Mouse (Mus musculus) right cerebral cortex, postnatal 36 days (tissue): Measurements from ENCODE around the gene Heatr1.

Experiments used
- DNase-seq, 2 experiments: peaks; one replicate each; pipeline ENCODE4 v3.0.0; 2022; ENCODE audit warnings: low spot score in 2 of 2, mixed read lengths in 1 of 2

Gene Heatr1

DNA sequence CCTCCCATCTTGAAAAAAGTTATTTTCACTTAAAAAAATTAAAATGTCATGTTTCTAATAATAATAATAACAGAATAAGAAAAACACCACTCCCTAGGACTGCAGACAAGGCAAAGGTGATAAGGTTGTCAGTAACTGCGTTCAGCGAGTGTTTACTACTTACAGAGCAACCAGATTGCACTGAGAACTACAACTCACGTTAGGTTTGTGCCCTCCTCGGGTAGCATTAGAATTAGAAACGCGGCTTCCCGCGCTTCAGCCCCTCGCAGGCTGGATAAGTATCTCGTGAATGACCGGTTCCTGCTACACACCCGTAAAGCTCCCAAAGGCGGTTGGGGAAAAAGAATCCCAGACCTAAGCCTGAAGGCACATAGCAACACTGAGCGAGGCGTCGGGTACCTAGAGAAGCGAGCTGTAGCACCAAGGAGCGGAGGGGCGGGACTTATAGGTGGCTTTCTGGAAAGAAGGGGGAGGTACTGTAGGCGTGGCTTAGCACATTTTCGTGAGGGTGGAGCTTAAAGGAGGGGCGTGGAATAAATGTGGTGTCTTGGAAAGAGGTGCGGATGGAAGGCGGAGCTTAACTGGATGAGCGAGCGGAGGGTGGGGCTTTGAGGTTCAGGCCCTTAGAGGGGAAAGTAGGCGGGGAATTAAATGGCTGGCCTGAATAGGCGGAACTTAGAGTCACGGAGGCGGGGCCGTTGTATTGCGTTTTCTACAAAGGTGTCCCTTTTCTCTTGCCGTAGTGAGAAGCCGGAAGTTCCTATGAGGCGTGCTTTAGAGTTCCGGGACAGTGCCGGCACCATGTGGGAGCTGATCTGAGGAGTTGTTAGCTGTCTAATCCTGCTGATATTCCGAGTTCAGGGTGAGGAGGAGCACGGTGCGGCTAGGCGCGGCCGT lies at the start of gene Heatr1:
TSS of gene Heatr1 (plus strand) at position 419 of the 897 bp plus-strand sequence.
- peak; percentile 90 to 94 for DNase-seq

DNA sequence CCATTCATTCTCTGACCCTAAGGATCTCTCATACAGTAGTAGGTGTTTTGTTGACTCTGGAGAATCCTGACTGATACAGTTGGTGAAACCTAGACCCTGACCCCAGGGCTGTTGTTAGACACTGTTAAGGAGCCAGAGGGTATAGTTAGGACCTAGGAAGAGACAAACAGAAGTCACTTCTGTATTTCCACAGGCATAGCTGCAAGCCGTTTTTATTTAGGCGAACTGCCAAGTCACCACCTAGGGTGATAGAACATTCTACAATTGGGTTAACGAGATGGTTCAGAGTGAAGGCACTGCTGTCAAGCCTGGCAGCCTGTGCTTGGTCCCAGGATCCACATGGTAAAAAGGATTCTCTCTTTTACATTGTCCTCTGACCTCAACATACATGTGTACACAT lies 48.0 kb upstream of the Heatr1 start:
- no peak for DNase-seq

DNA sequence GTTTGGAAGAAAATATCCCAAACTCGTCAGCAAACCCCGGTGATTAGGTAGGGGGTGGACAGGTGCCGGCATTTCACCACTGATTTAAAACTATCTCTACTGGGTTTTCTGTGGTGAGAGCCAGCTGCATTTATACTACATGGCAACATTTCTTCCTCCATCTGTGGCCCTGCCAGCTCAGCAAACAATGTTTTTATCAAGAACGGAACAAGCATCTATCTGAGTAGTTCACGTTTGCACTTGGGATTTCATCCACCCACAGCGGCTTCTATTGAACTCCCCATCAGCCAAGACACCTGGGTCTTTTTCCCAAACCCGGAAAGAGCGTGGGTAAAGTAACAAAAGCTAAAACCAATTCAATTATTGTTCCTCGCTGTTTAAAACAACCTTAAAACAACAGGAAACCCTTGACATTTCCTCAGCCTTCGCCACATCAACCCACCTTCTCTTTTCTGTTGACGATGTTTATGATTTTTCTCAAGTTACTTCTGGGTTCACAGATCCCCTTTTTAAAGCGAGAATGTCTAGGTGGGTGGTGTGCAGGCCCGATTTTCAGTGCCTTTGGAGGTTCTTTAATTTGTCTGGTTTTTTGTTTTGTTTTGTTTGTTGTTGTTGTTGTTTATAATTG lies 45.5 kb upstream of the Heatr1 start:
- DNase-seq: no peak

DNA sequence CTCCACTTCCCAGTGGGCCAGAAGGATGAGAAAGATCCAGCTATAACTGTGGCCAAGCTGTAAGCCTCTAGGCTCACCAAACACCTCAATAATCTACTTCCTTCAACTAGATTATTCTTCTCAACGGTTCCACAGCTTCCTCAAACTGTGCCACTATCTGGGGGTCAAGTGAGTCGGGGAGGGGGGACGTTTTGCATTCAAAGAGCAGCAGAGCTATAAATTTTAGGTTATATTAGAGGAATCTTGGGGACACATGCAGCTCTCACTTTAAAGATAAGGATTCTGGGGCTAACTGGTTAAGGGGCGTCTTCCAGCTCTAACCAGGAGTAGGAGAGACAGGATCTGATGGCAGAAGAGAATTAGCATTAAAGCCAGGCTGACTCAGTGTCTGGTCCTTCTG lies 38.6 kb upstream of the Heatr1 start:
- no peak for DNase-seq

DNA sequence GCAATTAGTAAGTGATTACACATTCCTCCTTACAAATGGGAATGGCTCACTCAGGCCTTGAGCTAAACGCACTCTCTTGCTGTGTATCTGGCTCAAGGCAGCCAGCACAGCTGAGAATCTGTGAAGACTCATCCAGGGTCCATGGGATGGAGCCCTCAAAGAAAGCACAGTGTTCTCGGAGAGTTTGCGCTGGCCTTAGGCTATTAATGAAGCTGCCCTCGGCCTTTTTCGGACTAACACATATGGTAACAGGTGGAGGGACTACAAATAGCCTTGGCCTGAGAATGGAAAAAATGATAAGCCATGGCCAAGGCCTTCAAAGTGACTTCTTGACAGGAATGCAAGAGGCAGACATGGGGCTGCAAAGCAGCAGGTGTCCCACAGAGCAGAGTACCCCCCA lies 37.3 kb upstream of the Heatr1 start:
- no peak for DNase-seq

DNA sequence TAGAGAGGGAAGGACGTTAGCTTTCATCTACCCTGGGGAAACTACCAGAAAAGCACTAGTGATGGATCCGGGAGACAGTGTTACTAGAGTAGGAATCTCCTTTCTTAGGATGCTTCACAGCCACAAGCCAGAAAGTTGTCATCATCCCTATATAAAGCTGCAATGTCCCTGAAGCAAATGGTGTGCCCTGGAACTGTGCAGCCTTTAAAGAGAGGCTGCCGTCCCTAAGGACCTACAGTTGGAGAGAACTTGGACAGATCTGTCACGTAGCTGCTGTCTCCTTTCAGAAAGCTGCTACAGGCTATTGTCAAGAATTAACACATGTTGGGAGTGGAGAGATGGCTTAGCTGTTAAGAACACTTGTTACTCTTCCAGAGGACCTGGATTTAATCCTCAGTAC lies 33.3 kb upstream of the Heatr1 start:
- no peak for DNase-seq

DNA sequence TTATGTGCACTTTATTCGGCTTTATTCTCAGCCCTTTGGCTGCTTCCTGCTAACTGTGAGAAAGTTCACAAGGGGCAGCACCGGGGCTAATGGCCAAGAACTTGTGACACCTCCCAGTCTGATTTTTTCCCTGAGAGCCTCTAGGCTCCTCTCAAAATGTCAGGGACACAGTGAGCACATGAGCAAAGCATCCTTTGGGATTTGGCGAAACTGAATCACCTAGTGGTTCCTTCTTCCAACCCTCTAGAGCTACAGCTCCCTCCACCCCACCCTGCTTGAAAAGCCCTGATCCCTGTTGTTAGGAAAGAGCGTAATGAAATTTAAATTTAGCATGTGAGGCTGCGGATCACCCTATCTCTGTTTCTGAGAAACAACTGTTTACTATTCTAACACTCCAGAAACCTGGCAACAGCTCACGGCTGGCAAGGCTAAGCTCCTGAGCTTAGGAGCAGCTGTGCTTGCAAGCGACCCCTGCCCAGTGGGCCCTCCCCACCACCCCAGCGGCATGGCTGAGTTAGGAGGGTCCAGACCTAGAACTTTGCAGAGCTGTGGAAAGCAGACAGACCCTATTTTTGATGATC lies 25.7 kb upstream of the Heatr1 start:
- DNase-seq: no peak

DNA sequence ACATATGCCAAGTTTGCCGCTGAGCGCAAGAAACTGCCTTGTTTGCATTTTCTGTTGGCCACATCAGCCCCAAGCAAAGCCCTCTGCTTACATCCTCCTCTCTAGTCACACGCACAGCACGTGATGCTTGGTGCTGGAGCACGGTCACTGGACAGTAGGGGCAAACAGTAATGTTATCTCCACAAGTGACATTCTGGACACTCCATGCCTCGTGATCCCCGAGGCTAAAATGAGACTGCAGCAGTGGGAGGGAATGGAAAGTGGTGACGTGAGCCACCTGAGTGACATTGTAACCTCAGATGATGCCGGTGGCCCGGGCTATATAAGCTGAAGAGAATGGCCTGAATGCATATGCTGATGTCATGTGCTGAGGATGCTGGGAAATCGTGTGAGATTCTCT lies 24.9 kb upstream of the Heatr1 start:
- DNase-seq: no peak

DNA sequence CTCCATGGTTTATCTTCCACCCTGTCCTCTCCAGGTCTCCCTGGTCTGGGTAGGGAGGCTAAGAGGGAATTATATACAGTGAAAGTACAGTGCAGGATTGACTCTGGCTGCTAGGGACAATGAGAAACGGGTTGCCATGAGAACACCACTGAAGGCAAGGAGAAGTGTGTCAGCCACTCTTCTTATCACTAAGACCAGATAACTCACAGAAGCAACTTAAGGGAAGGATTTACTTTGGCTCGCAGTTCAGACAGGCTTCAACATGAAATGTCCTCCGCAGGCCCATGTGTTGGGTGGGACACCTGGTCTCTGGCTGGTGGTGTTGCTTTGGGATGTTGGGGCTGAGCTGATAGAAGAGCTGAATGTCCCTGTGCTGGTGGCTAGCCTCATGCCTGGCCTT lies 22.1 kb upstream of the Heatr1 start:
- no peak for DNase-seq

DNA sequence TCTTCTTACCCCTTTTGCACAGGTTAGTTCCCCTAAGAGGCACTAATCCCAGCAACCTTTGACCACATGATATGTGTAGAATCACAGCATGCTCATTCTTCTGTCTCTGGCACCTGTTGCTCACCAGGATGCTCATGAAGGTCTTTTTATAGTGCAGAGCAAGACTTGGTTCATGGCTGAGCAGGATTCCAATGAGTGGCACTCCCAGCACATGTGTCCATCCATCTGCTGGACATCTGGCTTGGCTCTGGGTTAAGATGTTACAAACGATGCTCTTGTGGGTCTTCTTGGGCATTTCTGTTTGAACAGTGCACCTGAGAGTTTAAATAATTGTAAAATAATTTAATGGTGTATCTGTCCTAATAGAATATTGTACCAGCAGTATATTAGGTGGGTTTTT lies 18.0 kb upstream of the Heatr1 start:
- no peak for DNase-seq

DNA sequence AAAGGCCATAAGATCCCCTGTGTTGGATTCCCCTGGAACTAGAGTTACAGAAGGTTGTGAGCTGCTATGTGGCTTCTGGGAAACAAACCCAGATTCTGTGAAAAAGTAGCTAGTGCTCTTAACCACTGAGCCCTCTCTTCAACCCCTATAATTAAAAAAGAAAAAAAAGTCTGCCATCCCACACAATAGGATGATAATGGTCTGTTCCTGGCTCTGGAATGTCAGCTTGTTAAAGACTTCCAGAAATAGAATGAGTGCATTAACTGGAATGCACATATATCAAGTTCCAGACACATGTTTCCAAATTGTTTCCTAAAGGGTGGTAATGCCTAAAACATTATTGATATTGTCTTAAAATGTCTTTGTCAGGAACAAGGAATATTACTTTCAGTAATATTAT lies 10.0 kb upstream of the Heatr1 start:
- DNase-seq: no peak

DNA sequence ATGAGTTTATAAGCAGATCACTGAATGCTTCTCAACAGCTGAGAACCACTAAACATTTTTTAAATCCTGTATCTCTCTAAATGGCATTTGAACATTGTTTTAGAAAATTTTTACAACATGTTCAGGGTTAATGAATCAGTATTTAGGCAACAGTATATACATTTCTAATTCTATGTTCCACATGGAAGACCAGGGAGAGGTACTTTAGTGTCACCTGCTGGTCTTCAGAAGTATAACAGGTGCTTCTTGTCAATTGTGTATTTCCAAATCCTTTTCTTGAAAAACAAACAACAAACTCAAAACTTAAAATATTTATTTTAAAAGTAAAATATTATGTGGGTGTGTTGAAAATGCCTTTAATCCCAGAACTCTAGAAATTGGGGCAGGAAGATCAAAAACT lies 8.5 kb upstream of the Heatr1 start:
- DNase-seq: no peak

DNA sequence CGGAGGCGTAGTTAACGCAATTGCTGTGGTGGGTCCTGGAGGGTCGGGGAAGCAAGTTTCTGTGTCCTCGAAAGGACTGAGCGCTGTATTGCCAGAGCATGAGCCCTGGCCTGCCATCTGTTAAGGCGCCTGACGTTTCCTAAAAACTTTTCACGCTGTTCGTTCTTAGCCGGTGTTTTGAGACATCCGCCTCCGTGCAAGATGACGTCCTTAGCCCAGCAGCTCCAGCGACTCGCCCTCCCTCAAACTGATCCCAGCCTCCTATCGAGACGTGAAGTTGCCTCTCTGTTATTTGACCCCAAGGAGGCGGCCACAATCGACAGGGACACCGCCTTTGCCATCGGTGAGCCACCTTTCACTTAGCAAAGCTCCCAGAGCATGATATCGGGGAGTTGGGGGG lies 744 bp downstream of the Heatr1 start:
- peak in 1 of 2 experiments; percentile 28 for DNase-seq

DNA sequence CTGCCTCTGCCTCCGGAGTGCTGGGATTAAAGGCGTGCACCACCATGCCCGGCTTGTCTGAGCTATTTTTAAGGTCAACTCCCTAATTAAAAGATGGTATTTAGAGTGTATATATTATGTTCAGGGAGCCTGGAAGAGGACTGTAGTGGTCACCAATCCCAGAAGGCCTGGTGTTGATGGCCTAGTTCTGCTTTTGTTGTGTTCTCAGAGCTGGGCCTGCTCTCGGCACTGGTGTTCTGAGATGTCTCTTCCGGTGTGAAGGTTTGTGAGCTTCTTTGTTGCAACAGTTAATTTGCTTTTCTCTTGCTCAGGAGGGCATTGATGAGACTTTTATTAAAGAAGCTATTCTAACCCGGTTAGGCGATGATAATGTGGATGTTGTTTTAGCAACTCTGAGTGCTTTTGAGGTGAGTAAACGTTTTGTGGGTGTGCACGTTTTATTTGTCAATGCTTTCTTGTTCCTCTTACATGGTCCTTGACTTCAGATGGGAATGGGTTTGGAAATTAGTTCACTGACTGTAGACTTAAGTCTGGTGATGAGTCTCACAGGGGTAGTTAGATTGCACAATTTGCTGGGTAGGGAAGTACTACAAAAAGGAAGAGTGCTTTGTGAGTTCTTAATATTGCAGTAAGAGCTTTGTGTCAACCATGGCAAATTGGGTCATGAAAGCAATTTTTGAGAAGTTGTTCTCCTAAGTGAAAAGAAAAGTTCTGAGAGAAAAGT lies 13.7 kb downstream of the Heatr1 start:
- no peak for DNase-seq

DNA sequence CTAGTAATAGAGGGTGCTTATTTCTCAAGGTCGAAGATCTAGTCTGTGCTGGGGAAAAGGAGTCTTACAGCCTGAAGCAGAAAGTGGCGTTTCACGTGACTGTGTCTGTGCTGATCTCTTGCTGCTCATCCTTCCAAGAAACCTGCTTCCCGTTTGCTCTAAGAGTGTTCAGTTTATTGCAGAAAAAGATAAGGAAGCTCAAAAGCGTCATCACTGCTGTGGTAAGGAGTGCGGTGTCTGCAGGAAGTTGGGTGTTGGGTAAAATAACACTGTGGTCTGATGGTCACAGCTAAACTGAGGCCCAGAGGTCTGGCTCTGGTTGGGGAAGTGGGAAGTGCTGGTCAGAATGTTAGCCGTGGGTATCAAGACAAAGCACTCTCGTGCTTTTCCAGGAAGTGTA lies 17.2 kb downstream of the Heatr1 start:
- no peak for DNase-seq

DNA sequence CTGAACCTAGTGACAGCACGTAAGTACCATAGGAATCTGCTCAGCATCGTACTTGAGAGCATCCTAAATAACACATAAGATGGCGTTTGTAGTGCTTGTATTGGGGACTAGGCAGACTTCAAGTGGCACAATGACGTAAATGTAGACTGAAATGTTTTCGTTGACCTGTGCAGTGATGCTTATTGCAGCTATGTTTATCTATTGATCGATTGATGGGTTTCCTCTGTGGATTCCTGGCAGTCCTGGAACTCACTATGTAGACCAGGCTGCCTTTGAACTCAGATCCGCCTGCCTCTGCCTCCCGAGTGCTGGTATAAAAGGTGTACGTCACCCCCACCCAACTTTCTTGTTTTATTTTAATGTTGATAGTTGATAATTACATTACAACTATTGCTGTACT lies 25.8 kb downstream of the Heatr1 start:
- DNase-seq: no peak

DNA sequence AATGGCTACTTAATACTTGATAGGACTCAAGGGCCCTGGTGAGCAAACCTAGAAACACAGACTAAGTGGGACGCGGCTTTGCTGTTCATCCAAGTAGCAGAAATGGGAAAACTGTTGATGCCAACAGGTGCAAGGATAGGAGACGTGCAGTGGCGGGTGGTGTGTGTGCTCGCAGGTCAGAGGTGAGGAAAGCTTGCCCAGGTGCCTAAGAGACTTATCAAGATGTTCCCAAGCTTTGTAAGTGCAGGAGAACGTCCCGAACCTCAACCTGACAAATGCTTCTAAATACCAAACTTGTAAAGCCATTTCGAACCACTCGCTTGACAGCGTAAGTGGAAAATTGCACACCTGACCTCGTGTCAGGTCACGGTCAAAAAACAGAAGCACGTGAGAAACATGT lies 33.7 kb downstream of the Heatr1 start:
- DNase-seq: no peak

DNA sequence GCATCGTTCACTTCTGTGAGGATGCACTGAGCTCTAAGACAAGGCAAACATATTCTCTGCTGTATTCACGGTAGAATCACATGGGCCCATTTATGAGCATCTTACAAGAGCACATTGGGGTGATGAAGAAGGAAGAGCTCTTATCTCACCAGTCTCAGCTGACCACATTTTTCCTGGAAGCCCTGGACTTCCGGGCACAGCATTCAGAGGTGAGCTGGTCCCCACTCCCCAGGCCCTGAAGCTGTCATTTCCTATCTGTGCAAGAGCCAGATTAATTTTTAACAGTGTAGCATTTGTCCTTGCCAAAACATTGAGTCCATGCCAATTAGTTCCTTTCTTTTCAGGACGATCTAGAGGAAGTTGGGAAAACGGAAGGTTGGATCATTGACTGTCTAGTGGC lies 39.0 kb downstream of the Heatr1 start:
- no peak for DNase-seq

DNA sequence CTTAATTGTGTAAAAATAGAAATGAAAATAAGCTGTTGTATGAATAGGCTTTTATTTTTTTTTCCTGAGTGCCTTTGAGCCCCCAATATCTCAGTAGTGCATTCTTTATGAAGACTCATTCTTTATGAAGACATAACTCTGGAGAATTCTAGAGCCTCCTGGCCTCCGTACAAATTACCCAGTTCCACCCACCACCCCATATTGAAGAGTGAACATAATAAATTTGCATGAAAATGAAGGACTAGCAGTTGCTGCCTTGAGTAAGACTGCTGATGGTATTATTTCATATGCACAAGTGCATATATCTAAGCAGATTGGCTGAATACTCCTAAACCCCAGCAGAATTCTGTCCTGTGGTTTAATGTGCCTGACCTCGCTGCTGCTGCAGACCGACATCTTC lies 44.8 kb downstream of the Heatr1 start:
- no peak for DNase-seq

DNA sequence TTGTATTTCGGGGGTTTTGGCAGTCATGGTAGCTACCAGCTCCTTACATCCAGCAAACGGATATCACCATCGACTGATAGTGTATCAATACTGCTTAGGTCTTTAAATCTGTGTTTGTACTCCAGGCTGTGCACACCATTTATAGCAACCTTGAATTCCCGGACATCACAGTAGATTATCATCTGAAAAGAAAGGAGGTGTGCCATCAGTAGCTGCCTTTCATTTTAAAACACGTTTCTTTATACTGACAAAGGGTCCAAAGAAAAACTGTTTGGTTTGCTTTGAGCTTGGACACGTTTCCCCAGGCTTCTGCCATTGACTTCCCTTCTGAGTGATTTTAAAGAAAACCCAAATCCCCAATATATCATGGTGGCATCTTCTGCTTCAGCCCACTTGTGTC lies 46.0 kb downstream of the Heatr1 start:
- DNase-seq: no peak

DNA sequence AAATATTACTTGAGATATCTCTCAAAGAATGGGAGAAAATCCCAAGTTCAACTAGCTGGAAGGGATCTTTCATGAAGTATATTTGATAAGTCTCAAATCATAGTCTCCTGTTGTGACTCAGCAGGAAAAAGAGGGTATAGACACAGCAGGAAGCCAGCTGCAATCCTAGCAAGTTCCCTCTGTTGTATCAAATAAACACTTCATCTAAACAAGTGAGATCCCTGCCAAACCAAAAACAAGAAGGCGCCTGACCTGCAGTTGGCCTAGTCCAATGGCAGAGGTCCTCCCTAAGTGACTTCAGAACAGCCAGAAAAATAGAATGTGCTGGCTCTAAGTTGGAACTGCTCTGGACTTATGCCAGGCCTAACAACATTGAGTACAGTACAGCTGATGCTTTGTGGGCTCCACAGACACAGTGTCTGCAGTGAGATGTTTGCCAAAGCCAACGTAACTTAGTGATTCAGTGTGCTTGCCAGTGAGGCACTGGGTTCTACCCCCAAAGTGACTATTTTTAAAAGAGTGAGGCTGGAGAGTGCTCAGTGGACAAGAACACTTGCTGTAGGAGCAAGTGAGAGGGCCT lies 47.3 kb downstream of the Heatr1 start:
- peak; percentile 16 to 44 for DNase-seq

DNA sequence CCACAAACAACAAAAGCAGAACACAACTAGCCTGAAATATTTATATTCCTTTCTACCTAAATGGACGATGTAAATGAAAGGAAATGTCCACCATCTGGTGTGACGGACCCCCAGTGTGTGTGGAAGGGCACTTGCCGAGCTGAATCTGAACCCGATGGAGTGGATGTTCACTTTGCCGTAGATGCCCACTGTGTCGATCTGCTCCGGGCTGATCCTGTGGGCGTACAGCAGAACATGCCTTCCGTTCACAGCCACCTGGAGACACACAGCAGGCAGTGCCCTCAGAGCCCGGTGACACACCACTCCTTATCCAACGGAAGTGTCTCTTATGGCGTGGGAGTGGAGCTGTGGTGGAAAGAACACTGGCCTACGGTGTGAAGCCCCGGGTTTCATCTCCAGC lies 58.3 kb downstream of the Heatr1 start:
- DNase-seq: no peak
